Mouse (Mus musculus): Measurements from ENCODE around the gene Cog3.

Gene Cog3

DNA sequence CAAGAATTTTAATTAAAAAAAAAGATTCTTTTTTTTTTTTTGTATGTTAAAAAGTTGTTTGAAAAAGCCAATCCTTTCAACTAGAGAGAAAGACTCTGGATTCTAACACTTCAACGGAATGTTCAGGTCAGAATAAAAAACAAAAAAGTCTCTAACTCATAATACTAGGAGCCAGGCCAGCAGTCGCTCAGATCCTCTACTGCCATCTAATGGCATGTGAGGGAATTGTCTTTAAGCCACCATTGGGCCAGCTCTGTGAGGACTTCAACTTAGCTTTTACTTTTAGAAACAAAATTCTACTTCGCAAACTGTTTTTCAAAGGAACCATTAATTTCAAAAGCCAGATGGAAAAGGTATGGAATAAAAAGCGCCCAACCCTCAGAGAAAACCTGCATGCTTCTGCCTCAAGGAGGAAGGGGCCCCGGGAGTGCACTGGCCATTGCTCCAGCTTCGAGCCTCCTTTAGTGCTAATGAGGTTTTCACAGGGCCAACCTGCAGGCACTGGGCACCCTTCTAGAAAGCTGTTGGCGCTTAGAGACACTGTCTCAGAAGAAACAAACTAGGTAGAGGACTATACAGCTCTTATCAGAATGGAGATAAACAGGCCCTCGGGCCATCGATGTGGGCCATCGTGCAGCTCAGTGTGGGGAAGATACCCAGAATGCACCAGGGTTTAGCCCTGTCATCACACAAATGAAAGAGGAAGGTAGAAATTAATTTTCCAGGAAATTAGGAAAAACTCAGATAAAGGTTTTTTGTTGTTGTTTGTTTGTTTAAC is 6.9 kb upstream of the Cog3 start:
- DNase-seq (ENCODE audit: low read depth, low spot score): no peak

DNA sequence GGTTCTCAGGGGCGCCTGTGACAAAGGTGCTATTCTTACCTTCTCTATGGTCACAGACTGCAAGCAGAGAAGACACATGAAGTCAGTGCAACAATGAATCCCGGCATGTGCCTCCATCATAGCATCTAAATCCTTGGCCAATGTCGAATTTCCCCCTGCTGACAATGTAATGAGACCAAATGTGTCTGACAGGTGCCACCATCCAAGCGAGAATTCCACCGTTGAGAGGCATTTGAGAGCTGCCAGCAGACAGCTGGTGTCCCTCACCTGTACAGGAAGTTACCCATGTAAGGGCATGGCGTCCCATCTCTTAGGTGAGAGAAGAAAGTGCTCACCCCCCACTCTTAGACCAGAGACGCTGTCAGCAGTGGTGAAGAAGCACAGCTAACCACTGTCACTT is 4.1 kb upstream of the Cog3 start:
- no peak for DNase-seq (ENCODE audit: low read depth, low spot score)

DNA sequence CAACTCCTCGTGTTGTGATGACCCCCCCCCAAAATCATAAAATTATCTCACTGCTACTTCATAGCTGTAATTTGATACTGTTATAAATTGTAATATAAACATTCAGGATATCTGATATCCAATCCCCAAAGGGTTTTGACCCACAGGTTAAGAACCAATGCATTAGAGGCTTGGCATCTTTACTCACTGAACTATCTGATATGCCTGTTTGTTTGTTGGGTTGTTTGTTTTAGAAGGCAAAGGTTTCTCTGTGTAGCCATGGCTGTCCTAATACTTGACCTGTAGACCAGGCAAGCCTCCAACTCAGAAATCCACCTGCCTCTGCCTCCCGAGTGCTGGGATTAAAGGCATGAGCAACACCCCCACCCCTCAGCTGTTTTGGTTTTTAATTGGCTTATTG is 3.5 kb upstream of the Cog3 start:
- DNase-seq (ENCODE audit: low read depth, low spot score): no peak

DNA sequence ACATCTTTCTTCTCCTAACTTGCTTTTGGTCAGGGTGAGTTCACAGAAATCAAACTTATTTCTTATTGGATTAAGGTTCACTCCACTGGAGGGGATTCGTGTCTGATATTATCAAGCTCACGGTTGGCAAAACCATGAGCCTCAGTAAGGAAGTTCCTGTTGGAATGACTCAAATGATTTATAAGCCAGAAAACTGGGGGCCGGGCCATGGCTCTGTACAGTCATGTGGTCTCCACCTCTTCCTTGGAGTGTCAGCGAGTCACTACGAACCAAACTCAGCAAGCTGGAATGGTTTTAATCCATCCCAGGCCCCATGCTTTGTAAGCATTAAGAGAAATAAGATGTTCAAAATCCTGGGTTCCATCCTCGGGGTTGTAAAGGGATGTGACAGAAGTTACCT is 2.7 kb upstream of the Cog3 start:
- DNase-seq (ENCODE audit: low read depth, low spot score): no peak

DNA sequence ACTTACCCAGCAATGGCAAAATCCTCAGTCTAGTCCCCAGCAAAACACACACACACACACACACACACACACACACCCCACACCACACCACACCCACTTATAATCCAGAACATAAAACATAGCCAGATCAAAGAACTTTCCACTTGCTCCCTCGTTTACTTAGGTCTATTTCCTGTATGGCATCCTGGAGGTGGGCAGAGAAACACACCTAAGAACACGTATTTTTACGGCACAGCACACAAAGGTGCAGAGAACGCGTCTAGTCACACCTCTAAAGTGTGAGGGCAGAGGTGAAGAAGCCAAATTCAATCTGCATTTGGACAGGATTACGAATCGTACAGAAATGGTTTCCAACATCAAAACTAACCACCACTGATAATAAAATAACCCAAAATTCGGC is 1.1 kb downstream of the Cog3 start:
- DNase-seq (ENCODE audit: low read depth, low spot score): no peak

DNA sequence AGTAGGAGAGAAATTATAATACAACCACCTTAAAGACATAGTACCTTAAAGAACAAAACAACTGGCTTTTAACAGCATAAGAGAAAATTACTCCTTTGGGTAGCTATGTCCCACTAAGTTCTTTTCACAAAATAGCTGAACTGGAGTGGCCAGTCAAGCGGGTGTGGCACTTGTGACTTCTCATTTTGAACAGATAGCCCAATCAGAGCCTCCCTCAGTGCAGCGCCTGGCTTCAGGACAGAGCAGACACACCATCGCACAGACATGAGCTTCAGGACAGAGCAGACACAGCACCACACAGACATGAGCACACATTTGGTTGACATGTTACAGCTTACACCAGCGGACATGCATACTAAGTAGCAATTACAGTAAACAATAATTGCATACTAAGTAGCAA is 3.3 kb downstream of the Cog3 start:
- DNase-seq (ENCODE audit: low read depth, low spot score): no peak

DNA sequence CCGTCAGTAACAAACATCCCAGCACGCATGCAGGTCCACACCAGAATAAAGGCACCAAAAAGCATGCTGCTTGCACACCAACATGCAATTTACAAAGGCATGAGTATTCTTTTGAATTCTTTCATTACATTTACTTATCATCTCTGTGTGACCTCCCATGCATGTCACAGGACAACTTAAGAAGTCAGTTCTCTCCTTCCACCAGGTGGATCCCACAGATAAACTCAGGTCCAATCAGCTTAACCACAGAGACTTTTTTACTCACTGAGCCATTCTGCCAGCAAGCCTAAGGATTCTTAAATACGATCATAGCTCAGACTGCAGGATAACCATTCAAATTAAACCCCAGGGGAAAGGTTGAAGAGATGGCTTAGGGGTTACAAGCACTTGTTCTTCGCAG is 5.2 kb downstream of the Cog3 start:
- no peak for DNase-seq (ENCODE audit: low read depth, low spot score)

DNA sequence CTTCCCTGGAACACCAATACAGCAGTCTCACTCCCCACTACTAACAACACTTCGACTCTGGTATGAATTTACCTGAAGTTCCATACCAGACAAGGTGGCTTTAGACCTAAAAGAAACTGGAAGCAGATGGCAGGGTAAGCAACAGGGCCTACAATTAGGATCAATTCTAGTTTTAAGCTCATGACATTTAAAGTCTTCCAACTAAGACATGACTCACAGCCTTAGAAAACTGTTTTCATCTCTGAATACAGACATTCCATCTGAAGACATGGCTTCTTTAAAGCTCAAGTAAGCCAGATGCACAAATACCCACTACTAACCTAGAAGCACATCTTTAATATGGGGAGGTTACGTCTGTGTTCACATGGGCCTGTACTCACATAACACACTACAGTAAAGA is 6.4 kb downstream of the Cog3 start:
- no peak for DNase-seq (ENCODE audit: low read depth, low spot score)

DNA sequence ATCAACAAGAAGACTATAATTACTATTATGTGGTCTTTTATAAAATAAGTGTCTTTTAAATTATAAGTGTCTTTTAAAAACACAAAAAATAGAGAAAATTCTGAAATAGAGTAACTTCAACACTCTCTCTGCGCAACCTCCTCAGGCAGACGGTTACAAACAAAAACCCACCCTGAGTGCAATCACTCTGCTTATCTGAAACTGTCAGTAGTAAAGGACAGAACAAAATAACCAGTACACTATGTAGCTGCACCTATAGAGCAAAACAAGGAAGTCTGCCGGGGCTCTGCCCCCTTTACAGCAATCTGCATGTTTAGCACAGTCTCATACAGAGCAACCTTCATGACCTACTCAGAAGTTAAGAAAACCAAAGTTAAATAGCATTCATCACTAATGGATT is 12.4 kb downstream of the Cog3 start:
- no peak for DNase-seq (ENCODE audit: low read depth, low spot score)

DNA sequence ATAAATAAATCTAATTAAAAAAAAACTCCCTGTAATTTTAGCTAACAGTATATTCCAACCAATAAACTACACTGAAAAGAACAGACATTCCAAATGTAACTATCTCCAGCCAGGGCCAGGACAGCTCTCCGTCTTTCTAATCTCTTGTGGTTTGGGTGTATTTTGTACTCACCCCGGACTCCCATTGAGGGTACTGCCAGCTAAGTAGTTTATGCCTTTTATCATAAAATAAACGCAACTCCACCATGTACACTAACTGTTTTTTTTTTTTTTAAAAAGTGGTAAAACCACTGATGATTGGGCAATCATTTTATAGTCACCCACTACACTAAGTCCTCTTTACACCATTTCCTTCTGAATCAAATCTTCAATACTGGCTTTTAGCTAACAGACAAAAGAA is 18.7 kb downstream of the Cog3 start:
- no peak for DNase-seq (ENCODE audit: low read depth, low spot score)

DNA sequence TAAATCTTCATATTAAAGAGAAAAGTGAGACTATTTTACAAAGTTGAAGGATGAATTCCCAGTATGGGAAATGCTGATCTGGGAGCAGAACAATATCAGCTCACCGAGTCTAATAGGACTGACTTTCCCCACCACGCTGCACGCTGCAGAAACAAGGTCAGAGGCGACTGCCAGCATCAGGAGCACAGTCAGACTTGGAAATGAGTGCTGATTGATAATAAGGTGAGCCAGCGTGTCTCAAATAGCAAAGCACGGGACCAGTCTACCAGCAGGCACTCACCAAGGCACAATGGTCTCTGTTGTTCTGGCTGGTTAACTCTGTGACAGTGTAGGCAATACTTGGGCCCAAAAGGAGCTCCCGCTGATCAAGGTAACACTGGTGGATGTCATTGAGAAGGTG is 21.7 kb downstream of the Cog3 start:
- no peak for DNase-seq (ENCODE audit: low read depth, low spot score)

DNA sequence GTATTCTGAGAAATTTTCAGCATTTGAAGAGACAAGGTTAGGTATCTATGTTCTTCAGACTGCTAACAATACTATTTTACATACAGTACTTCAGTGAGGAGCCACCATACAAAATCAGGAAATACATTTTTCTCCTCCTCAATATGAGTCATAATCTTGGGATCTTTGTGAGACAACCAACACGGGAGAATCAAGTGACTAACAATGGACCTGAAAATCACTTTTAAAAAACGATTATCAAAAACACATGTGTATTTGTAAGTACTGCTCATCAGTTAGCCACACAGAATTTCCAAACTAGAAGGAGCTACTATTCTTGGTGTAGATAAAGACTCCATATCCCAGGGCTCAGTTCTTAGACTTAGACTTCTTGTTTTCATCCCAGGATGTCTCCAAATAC is 23.0 kb downstream of the Cog3 start:
- DNase-seq (ENCODE audit: low read depth, low spot score): no peak

DNA sequence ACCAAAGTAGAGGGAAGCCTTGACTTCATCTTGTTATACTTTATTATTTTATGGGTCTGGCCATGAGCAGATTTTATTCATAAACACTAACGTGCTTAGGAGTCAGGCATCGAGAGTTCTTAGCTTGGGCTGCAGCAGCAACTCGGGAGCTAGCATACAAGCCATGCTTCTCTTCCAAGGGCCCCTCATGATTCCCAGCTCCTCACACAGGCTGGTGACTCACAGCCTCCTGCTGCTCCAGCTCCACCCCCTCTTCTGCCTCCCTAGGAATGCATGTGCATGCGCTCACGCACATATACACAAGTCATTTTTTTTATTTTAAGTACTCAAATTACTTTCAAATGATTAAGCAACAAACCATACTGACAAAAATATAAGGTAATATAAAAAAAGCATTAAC is 26.2 kb downstream of the Cog3 start:
- DNase-seq (ENCODE audit: low read depth, low spot score): no peak

DNA sequence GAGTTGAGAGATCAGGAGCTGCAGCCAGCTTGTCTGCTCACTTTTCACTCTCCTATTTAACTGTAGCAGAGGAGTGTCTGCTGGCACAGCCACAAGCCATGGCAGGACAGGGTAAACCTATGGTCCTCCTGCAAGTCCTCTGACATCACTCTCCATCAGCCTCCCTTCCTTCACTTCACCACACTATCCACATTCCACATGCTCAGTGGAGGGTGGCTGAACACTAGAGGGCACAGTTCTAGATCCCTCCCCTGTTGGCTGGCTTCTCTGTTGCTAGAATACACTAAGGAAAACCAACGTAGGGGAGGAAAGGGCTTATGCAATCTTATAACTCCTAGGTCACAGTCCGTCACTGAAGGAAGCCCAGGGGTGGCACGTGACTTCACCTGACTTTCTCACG is 27.3 kb downstream of the Cog3 start:
- no peak for DNase-seq (ENCODE audit: low read depth, low spot score)

DNA sequence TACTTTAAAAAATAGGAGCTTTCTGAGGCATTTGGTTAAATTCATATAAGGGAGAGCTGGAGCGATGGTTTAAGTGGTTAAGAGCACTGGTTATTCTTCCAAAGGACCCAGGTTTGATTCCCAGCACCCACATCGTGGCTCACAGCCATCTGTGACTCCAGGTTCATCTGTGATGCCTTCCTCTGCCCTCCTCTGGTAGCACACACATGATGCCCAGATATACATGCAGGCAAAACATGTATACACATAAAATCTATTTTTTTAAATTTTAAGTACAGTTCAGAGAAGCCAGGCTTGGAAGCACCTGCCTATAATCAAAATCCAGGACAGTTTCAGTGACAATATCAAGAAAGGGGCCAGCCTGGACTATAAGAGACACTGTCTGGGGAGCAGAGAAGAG is 31.5 kb downstream of the Cog3 start:
- DNase-seq (ENCODE audit: low read depth, low spot score): no peak

DNA sequence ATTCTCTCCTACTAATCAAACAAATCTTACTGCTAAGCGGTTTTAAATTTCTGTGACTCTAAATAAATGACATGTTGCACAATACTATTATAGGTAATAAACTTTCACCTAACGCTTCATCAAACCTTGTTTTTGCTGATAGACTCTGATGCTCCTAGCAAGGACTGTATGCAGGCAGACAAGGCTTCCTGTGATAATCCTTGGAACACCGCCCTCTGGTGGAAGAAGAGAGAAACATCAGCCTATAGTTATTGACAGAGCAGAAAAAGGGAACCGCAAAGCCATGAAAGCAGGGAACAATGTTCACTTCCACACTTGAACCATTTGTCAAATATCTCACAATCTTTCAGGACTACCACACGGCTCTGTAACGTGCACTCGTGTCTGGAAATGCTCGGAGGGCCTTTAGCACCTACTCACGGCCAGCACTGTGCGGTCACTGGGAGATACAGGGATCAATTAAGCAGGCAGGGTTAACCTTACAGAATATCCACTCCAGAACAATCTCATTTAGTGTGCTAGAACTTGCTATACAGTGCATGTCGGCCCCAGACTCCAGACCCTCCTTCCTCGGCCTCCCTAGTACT is 32.2 kb downstream of the Cog3 start:
- DNase-seq (ENCODE audit: low read depth, low spot score): peak; percentile 11

DNA sequence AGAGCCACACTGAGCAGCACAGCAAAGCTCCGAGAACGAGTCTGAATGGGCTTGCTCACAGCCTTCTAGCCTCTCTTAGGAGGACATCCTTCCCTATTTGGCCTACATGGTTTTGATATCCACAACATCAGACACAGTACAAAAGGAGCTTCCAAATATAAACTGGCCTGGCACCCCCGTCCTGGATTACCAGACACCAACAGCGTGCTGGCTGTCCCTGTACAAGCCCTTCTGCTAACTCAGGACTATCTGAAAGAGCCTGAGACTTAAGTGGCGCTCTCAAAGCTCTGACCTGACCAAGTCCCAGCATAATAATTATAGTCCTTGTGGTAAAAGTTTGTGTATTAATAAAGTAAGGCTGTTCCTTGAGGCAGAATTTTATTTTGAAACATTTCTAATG is 34.2 kb downstream of the Cog3 start:
- no peak for DNase-seq (ENCODE audit: low read depth, low spot score)

DNA sequence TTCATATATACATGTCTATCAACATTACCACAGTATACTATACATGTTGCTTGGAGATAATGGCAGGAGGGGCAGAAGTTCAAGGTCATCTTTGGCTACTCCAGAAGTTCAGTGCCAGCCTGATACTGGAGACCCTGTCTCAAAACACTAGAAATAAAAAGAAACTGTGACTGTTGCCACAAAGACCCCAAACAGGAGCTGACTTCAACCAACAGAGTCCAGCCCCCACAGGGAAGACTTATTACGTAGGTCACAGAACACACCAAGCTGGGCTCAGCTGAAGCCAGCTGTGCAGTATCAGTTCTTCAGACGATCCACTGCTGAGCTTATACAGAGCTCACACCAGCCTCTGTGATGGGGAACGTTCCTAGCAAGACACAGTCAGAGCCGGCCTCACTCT is 37.9 kb downstream of the Cog3 start:
- no peak for DNase-seq (ENCODE audit: low read depth, low spot score)

DNA sequence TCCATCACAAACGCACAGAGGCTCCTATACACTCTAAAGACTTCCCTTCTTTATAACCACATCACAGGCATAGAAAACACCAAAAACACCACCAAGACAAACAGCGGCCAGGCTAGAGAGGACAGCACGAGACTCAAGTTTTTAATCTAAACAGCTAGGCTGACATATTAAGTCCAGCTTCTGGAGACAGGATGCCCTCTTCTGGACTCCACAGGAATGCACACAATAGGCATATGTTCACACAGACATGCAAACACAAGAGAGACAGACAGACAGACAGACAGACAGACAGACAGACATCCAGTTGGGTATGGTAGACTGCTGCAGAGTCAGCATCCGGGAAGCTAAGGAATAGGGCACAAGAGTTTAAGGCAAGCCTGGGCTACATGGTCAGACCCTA is 40.7 kb downstream of the Cog3 start:
- DNase-seq (ENCODE audit: low read depth, low spot score): no peak

DNA sequence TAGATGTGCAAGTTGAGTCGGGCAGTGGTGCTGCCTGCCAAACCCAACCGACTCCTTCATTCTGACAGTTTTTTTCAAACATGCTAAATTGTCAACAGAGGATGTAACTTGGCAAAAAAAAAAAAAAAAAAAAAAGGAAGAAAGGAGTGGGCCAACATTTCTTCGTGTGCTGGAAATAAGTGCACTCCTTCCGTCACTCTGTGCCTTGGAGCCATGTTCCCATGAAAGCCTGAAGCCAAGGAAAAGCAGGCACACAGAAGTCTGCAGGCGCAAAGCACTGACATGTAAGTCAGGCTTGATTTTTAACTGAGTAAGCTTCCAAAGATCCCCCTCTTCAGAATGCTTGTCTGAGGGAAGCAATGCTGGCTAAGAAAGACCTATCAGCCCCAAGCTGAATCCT is 41.6 kb downstream of the Cog3 start:
- no peak for DNase-seq (ENCODE audit: low read depth, low spot score)

DNA sequence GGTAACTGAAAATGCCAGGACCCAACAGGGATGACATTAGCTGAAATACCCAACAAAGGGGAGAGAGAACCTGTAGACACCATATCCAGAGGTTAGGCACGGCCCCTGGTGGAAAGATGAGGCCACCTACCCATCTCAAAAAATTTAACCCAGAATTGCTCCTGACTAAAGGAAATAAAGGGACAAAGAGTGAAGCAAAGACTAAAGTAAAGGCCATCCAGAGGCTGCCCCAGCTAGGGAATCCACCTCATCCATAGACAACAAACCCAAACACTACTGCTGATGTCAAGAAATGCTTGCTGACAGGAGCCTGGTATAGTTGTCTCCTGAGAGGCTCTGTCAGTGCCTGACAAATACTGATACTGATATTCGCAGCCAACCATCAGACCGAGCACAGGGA is 42.6 kb downstream of the Cog3 start:
- DNase-seq (ENCODE audit: low read depth, low spot score): no peak

DNA sequence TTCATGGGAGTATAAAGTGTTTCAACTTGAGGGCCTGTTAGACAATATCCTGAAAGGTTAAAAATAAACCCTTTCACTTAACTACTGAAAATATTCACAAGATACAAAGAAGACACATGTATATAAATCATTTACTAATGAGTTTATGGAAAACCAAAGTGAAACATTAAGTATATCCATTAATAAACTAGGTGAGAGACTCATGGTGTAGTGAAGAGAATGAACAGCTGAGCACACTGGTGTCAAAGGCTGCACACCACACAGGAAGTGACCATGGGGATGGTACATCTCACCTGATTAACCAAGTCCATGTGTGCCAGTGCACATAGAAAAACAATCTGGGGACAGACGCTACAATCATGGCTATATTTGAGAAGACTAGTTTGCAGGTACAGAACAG is 45.3 kb downstream of the Cog3 start:
- no peak for DNase-seq (ENCODE audit: low read depth, low spot score)

DNA sequence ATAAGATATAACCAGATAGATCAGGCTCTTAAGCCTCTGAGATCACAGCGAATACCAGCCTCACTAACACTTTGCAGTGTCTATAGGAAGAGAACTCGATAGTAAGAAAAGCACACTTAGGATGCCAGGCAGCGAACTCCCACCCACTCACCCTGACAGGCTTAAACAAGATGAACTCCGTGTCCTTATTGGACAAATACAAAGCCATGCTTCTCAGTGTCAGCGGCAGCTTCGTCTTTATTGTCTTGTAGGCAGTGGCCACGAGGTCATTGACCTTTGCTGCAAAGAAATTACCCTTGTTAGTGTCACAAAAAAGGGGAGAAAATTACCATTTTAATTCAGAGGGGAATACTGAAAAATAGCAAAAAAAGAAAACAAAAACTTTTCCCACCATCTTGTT is 46.5 kb downstream of the Cog3 start:
- no peak for DNase-seq (ENCODE audit: low read depth, low spot score)

DNA sequence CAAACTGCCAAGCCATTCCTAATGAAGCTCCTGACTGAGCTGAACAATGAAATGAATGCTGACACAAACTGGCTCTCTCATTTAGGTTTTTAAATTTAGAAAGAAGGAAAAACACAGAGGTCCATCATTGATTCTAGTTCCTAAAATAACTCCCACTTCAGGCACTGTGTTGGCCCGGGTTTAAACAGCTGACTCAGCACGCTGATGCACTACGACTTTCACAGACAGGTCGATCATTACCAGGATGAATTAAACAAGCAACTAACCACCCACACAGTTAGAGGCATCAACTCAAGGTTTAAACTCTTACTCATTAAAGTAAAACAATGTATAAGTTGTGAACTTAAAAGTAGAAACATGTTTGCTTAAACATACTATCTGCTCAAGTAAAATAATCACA is 47.7 kb downstream of the Cog3 start:
- no peak for DNase-seq (ENCODE audit: low read depth, low spot score)
